15 mouse cellular contexts compared by ENCODE assay signal in genomic region chr10:127594405-127594804, GRCm38 (mm10). TPM values are rescaled to one million over a fixed set of nuclear protein-coding genes. Genes with fewer than 3 reads are reported as not detected.
DNase-seq lines count a peak whose midpoint lies in the region; ATAC-seq lines count a peak whose summit lies in the region.
"Had no signal": no experiment of that assay in that cellular context is flagged by ENCODE, and none has a peak within 500 bp of the region (broad histone marks: within the 10 kb centered on the region; RNA-seq: fewer than 3 reads in every experiment).

No protein-coding gene starts in this region.

- H3K79me2 ChIP-seq in macrophage (ENCODE audit: inconsistent target) = peaks cover 60% of the 10 kb centered on the region

- H3K4me3 ChIP-seq in brown adipose tissue, adult 24 weeks (ENCODE audit: insufficient read depth, low read depth, low read length) = no peak overlapping the region
- no peak overlapping the region for H3K4me3 ChIP-seq in macrophage (ENCODE audit: inconsistent target)
- no peak overlapping the region for H3K4me3 ChIP-seq in forebrain, embryonic 11.5 days (ENCODE audit: low read depth, low read length)
- H3K4me3 ChIP-seq: forebrain, embryonic 12.5 days; neural tube, embryonic 15.5 days had no signal

- peak overlapping the region; percentile 20; the same call in 1 of the 2 replicates for H3K27ac ChIP-seq in brown adipose tissue, adult 24 weeks (replicated peaks; ENCODE audit: low read depth, low read length)
- H3K27ac ChIP-seq in macrophage = peak overlapping the region; percentile 100
- H3K27ac ChIP-seq in forebrain, embryonic 11.5 days (ENCODE audit: low read depth, low read length) = no peak overlapping the region
- H3K27ac ChIP-seq: forebrain, embryonic 12.5 days; neural tube, embryonic 15.5 days had no signal

- H3K4me1 ChIP-seq in brown adipose tissue, adult 24 weeks (ENCODE audit: control insufficient read depth, insufficient read depth, insufficient read length, low read length) = peaks cover 12% of the 10 kb centered on the region
- no peaks in the 10 kb centered on the region; the same call in 1 of the 2 replicates for H3K4me1 ChIP-seq in forebrain, embryonic 11.5 days (replicated peaks; ENCODE audit: control insufficient read depth, insufficient read depth, low read length)

- ATAC-seq in forebrain, embryonic 11.5 days (replicated peaks; ENCODE audit: low FRiP score) = no peak

- no peak overlapping the region for H3K9ac ChIP-seq in forebrain, embryonic 11.5 days (ENCODE audit: low read length)
- H3K9ac ChIP-seq: forebrain, embryonic 12.5 days; neural tube, embryonic 15.5 days had no signal

- no peak overlapping the region for H3K4me2 ChIP-seq in forebrain, embryonic 11.5 days (ENCODE audit: low read depth, low read length, severe bottlenecking)
- H3K4me2 ChIP-seq: forebrain, embryonic 12.5 days; midbrain, embryonic 11.5 days; neural tube, embryonic 15.5 days had no signal

- peak; percentile 55 for DNase-seq in gastrocnemius, adult 18-20 months (ENCODE audit: low spot score)
- DNase-seq in gastrocnemius, postnatal 36 days = no peak
- peak; percentile 71 for DNase-seq in layer of hippocampus, adult 9-11 months
- DNase-seq in layer of hippocampus, postnatal 10 days (ENCODE audit: low spot score in 2 of 2) = no peak
- DNase-seq in forebrain, embryonic 11.5 days (ENCODE audit: low spot score) = no peak
- DNase-seq in frontal cortex, postnatal 25 days (ENCODE audit: low spot score in 2 of 2) = no peak
- DNase-seq: adrenal gland, postnatal 10 days; cerebellum, postnatal 25 days; kidney, adult 11 months; spleen, adult 18-20 months had no signal

- no peaks in the 10 kb centered on the region for H3K27me3 ChIP-seq in forebrain, embryonic 11.5 days (ENCODE audit: control insufficient read depth, insufficient read depth, low read length)
- H3K27me3 ChIP-seq: forebrain, embryonic 12.5 days; neural tube, embryonic 15.5 days had no signal

- WGBS in macrophage (ENCODE audit: missing documents) = 2% methylated on average over 8 of the region's 8 CpGs
- 92% methylated on average over 8 of the region's 8 CpGs for WGBS in forebrain, embryonic 11.5 days

- no peaks in the 10 kb centered on the region for H3K9me3 ChIP-seq in forebrain, embryonic 11.5 days (ENCODE audit: control insufficient read depth, low read length)
- H3K9me3 ChIP-seq: forebrain, embryonic 12.5 days; neural tube, embryonic 15.5 days had no signal

- intact Hi-C loops in gastrocnemius, postnatal 36 days (cut with DNase I) = no loop called here

- peaks cover 18% of the 10 kb centered on the region; the same call in 1 of the 2 replicates for H3K36me3 ChIP-seq in macrophage (ENCODE audit: inconsistent target)
- peaks cover 4% of the 10 kb centered on the region; the same call in 1 of the 2 replicates for H3K36me3 ChIP-seq in forebrain, embryonic 11.5 days (ENCODE audit: control insufficient read depth, insufficient read depth, low read length)

RNA-seq across cellular contexts. Expression of gene Lrp1, which starts 26.5 kb away (rescaled TPM):
- 10 to 100 TPM; 40.8 to 43.4 TPM for total RNA-seq in gastrocnemius, adult 18-20 months (2021)
- 10 to 100 TPM; 48.6 to 49.1 TPM for total RNA-seq in gastrocnemius, postnatal 36 days (2021)
- total RNA-seq in layer of hippocampus, postnatal 10 days (2021) = 100 to 1,000 TPM; 263 to 291 TPM
- 43.8 and 47.2 TPM in 2 replicates for polyA plus RNA-seq in brown adipose tissue, adult 24 weeks (2012; ENCODE audit: insufficient read depth, insufficient read length, missing spikeins)
- 1,000 to 10,000 TPM in 10 of 26 experiments, 100 to 1,000 TPM in 16; 161 to 1,849 (median 957) TPM for total RNA-seq in macrophage (2018; cell fraction: chromatin; rRNA removed)
- total RNA-seq in macrophage (2018; cell fraction: cytosol; rRNA removed) = 100 to 1,000 TPM; 187 to 924 (median 416) TPM
- 1,000 to 10,000 TPM in 20 of 26 experiments, 100 to 1,000 TPM in 6; 439 to 3,096 (median 1,237) TPM for total RNA-seq in macrophage (2018; cell fraction: nucleus; rRNA removed)
- polyA plus RNA-seq in macrophage (2018) = 315 to 785 TPM (median 440 TPM) in 3 replicates
- polyA plus RNA-seq in forebrain, embryonic 11.5 days (2014; fragmentation: Nextera tagmentation; extraction: Ambion mirVana) = 71.2 and 75.0 TPM in 2 replicates

RNA-seq across cellular contexts. Expression of gene Stat6, which starts 48.4 kb away (rescaled TPM):
- 10 to 100 TPM; 16.0 to 17.9 TPM for total RNA-seq in gastrocnemius, adult 18-20 months (2021)
- total RNA-seq in gastrocnemius, postnatal 36 days (2021) = 10 to 100 TPM; 15.4 to 15.5 TPM
- total RNA-seq in layer of hippocampus, postnatal 10 days (2021) = 1 to 10 TPM; 6.9 to 7.1 TPM
- polyA plus RNA-seq in brown adipose tissue, adult 24 weeks (2012; ENCODE audit: insufficient read depth, insufficient read length, missing spikeins) = 24.7 and 28.8 TPM in 2 replicates
- total RNA-seq in macrophage (2018; cell fraction: chromatin; rRNA removed) = 100 to 1,000 TPM; 187 to 439 (median 329) TPM
- 100 to 1,000 TPM; 105 to 151 (median 131) TPM for total RNA-seq in macrophage (2018; cell fraction: cytosol; rRNA removed)
- 100 to 1,000 TPM; 141 to 357 (median 222) TPM for total RNA-seq in macrophage (2018; cell fraction: nucleus; rRNA removed)
- polyA plus RNA-seq in macrophage (2018) = 122 to 141 TPM (median 128 TPM) in 3 replicates
- polyA plus RNA-seq in forebrain, embryonic 11.5 days (2014; fragmentation: Nextera tagmentation; extraction: Ambion mirVana) = 6.8 and 7.8 TPM in 2 replicates

Comparison
In these comparisons a context has a peak if more than half of its experiments do, and no peak if none do; other contexts are left out.
1. DNase-seq: peak in gastrocnemius, adult 18-20 months (single experiment) and layer of hippocampus, adult 9-11 months (single experiment); none in gastrocnemius, postnatal 36 days (0 of 2), layer of hippocampus, postnatal 10 days (0 of 2), forebrain, embryonic 11.5 days (single experiment) and frontal cortex, postnatal 25 days (0 of 2).
2. RNA of gene Lrp1, which starts 26.5 kb away (total RNA-seq): 263 to 291 TPM in layer of hippocampus, postnatal 10 days; 48.6 to 49.1 TPM in gastrocnemius, postnatal 36 days and 40.8 to 43.4 TPM in gastrocnemius, adult 18-20 months; every median in the first group is over 4 times any median in the second.